Mouse (Mus musculus) midbrain, embryonic 14.5 days (tissue): Measurements from ENCODE around the gene Pafah2. TPM values are rescaled to one million over a fixed set of nuclear protein-coding genes. Genes with fewer than 3 reads are reported as not detected.

Experiments
- ATAC-seq: fragments of 200-750 bp; cut with Nextera tagmentation; 2 replicates; pipeline ENCODE4 v1.8.0; 2017; ENCODE audit warnings: moderate number of reproducible peaks, moderate library complexity; ENCODE audit not compliant: low FRiP score, low TSS enrichment
- DNase-seq: peaks from one replicate; pipeline ENCODE4 v3.0.0-alpha.2; 2015
- H3K27ac ChIP-seq: fragments of 300-500 bp; sonication (generic); replicated peaks from 2 replicates; pipeline ENCODE4 v1.5.1; 2014; ENCODE audit warnings: mild to moderate bottlenecking, low read depth, low read length, moderate library complexity
- H3K27me3 ChIP-seq: fragments of 300-500 bp; sonication (generic); 2 replicates; pipeline ENCODE4 v1.6.1; 2014; ENCODE audit warnings: low read length, control low read depth, mixed read lengths; ENCODE audit not compliant: control insufficient read depth, insufficient read depth
- H3K36me3 ChIP-seq: fragments of 300-500 bp; sonication (generic); 2 replicates; pipeline ENCODE4 v1.6.1; 2014; ENCODE audit warnings: low read length, control low read depth; ENCODE audit not compliant: control insufficient read depth, insufficient read depth
- H3K4me1 ChIP-seq: fragments of 300-500 bp; sonication (generic); 2 replicates; pipeline ENCODE4 v1.6.1; 2014; ENCODE audit warnings: mild to moderate bottlenecking, antibody characterized with exemption, low read length, control low read depth; ENCODE audit not compliant: control insufficient read depth, insufficient read depth
- H3K4me2 ChIP-seq: fragments of 300-500 bp; sonication (generic); 2 replicates; pipeline ENCODE4 v1.6.1; 2014; ENCODE audit warnings: mild to moderate bottlenecking, low read length, moderate library complexity
- H3K4me3 ChIP-seq: fragments of 300-500 bp; sonication (generic); replicated peaks from 2 replicates; pipeline ENCODE4 v1.5.1; 2014; ENCODE audit warnings: low read depth, low read length
- H3K9ac ChIP-seq: fragments of 300-500 bp; sonication (generic); replicated peaks from 2 replicates; pipeline ENCODE4 v1.6.1; 2014; ENCODE audit warnings: mild to moderate bottlenecking, low read length, moderate library complexity
- H3K9me3 ChIP-seq: fragments of 300-500 bp; sonication (generic); 2 replicates; pipeline ENCODE4 v1.6.1; 2016; ENCODE audit warnings: low read length, control low read depth, mixed read lengths; ENCODE audit not compliant: control insufficient read depth
- WGBS: fragments of 180-500 bp; shearing (Covaris S2); extraction: QIAGEN DNeasy Blood & Tissue Kit; methylation state at CpG from one replicate; pipeline ENCODE4 v1.1.7; 2014; 5-methylcytosine and 5-hydroxymethylcytosine counted together
- polyA plus RNA-seq: library from polyadenylated mRNA; unstranded; fragments of >200 nt; fragmentation: Nextera tagmentation; extraction: Ambion mirVana; gene quantifications from 2 replicates; pipeline ENCODE4 v1.2.1, GENCODE M21; 2014

The Pafah2 gene
- polyA plus RNA-seq, 1 experiment from 2014 or later: 6.9 TPM

- peaks cover 31% of the 10 kb centered on the region for H3K4me1 ChIP-seq
Observed at GRCm38 (mm10) chr4:134401181-134401661, 5.1 kb downstream of the Pafah2 start.

GRCm38 (mm10) chr4:134401856-134402570 is 5.9 kb downstream of the Pafah2 start:
- no peak for ATAC-seq
- WGBS: 68% methylated on average over 16 of the region's 16 CpGs
- H3K27ac ChIP-seq: peak overlapping the region; percentile 80
- H3K27me3 ChIP-seq: no peaks in the 10 kb centered on the region
- peak overlapping the region; percentile 64 for H3K4me2 ChIP-seq
- H3K36me3 ChIP-seq: no peaks in the 10 kb centered on the region
- no peaks in the 10 kb centered on the region for H3K9me3 ChIP-seq
- H3K4me3 ChIP-seq: peak overlapping the region; percentile 35; the same call in 1 of the 2 replicates
- H3K4me1 ChIP-seq: peaks cover 30% of the 10 kb centered on the region
- DNase-seq: no peak
- no peak overlapping the region; the same call in 1 of the 2 replicates for H3K9ac ChIP-seq

More at GRCm38 (mm10) chr4:134401181-134401661, 5.1 kb downstream of the Pafah2 start:
- Histone ChIP-seq H3K27ac (peak overlapping the region; percentile 80), H3K9me3 (no peaks in the 10 kb centered on the region), H3K36me3 (no peaks in the 10 kb centered on the region), H3K4me2 (peak overlapping the region; percentile 64), H3K4me3 (peak overlapping the region; percentile 35), H3K9ac (peak overlapping the region; percentile 46; the same call in 1 of the 2 replicates), H3K27me3 (no peaks in the 10 kb centered on the region)
- ATAC-seq (peak; percentile 73), DNase-seq (peak; percentile 80)
- 4% methylated on average over 19 of the region's 19 CpGs for WGBS

DNA sequence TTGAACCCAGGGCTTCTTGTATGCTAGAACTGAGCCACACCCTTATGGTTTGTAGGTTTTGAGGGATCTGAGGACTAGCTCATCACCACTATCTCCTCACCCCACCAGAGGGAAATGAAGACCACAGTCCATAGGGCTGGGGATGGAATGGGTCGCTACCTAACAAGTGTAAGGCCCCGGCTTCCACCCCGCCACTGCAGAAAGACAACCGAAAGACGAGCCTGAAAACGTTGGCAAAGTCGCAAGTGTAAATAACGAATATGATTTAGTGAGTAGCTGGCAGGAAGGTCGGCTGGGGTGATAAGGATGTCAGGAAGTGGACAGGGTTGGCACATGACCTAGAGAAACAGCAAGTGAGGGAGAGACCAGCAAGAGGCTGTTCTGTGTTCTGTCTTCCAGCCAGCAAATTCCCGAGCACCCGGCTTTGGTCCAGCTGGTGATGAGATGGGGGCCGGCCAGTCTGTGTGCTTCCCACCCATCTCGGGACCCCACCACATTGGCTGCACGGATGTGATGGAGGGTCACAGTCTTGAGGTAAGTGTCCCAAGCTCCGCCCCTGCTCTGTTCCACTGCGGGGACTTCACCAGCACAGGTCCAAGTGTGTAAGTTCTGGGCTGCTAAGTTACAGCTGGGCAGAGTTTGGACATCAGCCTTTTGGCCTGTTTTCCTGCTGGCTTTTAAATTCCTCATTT is 6.6 kb downstream of the Pafah2 start:
- Histone ChIP-seq H3K36me3 (no peaks in the 10 kb centered on the region), H3K9ac (no peak overlapping the region), H3K27me3 (no peaks in the 10 kb centered on the region), H3K4me1 (peaks cover 27% of the 10 kb centered on the region), H3K4me2 (no peak overlapping the region), H3K27ac (no peak overlapping the region), H3K9me3 (no peaks in the 10 kb centered on the region), H3K4me3 (no peak overlapping the region)
- ATAC-seq (no peak), DNase-seq (no peak)
- WGBS: 84% methylated on average over 16 of the region's 16 CpGs

- H3K36me3 ChIP-seq: no peaks in the 10 kb centered on the region
- H3K9ac ChIP-seq: no peak overlapping the region; the same call in 1 of the 2 replicates
- ATAC-seq (no peak), DNase-seq (peak; percentile 26)
- no peaks in the 10 kb centered on the region for H3K9me3 ChIP-seq
- WGBS: 38% methylated on average over 7 of the region's 7 CpGs
- H3K4me3 ChIP-seq: no peak overlapping the region
- no peak overlapping the region for H3K27ac ChIP-seq
- H3K4me1 ChIP-seq: peaks cover 27% of the 10 kb centered on the region
- no peaks in the 10 kb centered on the region for H3K27me3 ChIP-seq
- H3K4me2 ChIP-seq: no peak overlapping the region
Observed at GRCm38 (mm10) chr4:134403721-134404120, 7.6 kb downstream of the Pafah2 start.

GRCm38 (mm10) chr4:134409286-134409685 is 13.2 kb downstream of the Pafah2 start:
- no peaks in the 10 kb centered on the region for H3K36me3 ChIP-seq
- no peak overlapping the region for H3K4me2 ChIP-seq
- H3K27ac ChIP-seq: no peak overlapping the region
- DNase-seq (no peak), ATAC-seq (no peak)
- no peak overlapping the region for H3K4me3 ChIP-seq
- no peaks in the 10 kb centered on the region for H3K27me3 ChIP-seq
- no peaks in the 10 kb centered on the region for H3K9me3 ChIP-seq
- 71% methylated on average over 5 of the region's 5 CpGs for WGBS
- H3K9ac ChIP-seq: no peak overlapping the region
- peaks cover under 1% of the 10 kb centered on the region; the same call in 1 of the 2 replicates for H3K4me1 ChIP-seq

DNA sequence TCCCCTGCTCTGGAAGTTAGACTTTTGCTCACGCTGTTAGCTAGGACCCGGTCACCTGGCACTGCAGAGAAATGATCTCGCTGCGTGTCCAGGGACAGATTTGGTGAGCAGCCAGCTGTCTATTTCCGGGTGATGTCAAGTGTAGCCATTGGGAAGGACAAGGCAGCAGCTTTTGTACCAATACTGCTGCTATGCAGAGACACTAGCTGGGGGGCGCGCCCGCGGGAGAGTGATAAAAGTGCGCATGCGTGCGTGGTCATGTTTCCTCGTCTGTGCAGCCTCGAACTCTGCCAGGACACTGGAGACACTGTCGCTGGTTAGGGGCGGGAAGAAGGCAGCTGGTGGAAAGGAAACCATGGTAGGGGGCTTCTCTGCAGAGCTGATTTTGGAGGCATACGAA is 20.1 kb downstream of the Pafah2 start:
- Histone ChIP-seq H3K27me3 (no peaks in the 10 kb centered on the region), H3K27ac (peak overlapping the region; percentile 52), H3K4me2 (no peak overlapping the region), H3K4me3 (no peak overlapping the region), H3K4me1 (0 out of 2 replicates have a peak, but pooled peaks cover 3% of the 10 kb centered on the region), H3K36me3 (no peaks in the 10 kb centered on the region), H3K9me3 (no peaks in the 10 kb centered on the region), H3K9ac (no peak overlapping the region)
- peak; percentile 33 for DNase-seq
- 73% methylated on average over 17 of the region's 17 CpGs for WGBS
- ATAC-seq: no peak

DNA sequence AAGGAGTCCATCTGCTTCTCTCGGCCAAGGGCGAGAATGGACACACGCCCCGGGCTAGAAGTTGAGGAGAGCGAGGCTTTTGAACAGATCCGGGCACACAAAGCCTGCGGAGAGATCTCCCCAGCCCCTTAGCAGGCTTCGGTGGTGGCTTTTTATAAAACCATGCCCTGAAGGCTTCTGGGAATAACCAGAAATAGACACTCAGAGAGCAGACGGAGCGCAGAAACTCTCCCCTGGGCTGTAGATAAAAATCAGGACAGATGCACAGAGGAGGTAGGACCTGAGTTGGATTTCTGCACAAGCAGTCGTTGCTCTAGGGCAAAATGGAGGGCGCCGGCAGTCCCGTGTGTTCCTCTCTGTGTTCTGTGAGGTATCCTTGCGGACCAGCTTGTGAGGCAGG is 20.5 kb downstream of the Pafah2 start:
- 0 out of 2 replicates have a peak, but pooled peaks cover 3% of the 10 kb centered on the region for H3K4me1 ChIP-seq
- no peaks in the 10 kb centered on the region for H3K36me3 ChIP-seq
- H3K4me3 ChIP-seq: no peak overlapping the region
- peak overlapping the region; percentile 52 for H3K27ac ChIP-seq
- peak overlapping the region; percentile 23; the same call in 1 of the 2 replicates for H3K9ac ChIP-seq
- DNase-seq (peak; percentile 43), ATAC-seq (no peak)
- 52% methylated on average over 15 of the region's 15 CpGs for WGBS
- 0 out of 2 replicates have a peak overlapping the region, but pooled peaks have one; percentile 4 for H3K4me2 ChIP-seq
- H3K9me3 ChIP-seq: no peaks in the 10 kb centered on the region
- no peaks in the 10 kb centered on the region for H3K27me3 ChIP-seq

DNA sequence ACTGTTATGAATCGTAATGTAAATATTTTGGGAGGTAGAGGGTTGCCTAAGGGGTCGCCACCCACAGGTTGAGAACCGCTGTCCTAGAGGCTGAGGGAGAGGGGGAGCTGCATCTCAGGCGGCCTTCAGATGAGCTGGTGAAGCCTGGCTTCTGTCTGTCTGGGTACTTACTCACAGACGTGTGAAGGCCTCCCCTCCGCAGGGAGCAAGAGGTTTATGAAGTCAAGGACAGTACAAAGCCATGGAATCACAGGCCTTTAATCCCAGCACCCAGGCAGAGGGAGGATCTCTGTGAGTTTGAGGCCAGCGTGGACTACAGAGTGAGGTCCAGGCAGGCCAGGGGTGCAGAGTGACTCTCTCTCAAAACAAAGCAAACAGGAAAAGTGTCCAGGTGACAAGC is 21.0 kb downstream of the Pafah2 start:
- Histone ChIP-seq H3K9me3 (no peaks in the 10 kb centered on the region), H3K4me2 (no peak overlapping the region), H3K27ac (0 out of 2 replicates have a peak overlapping the region, but pooled peaks have one; percentile 52), H3K4me3 (no peak overlapping the region), H3K4me1 (0 out of 2 replicates have a peak, but pooled peaks cover 3% of the 10 kb centered on the region), H3K36me3 (no peaks in the 10 kb centered on the region), H3K27me3 (no peaks in the 10 kb centered on the region), H3K9ac (no peak overlapping the region)
- no peak for DNase-seq
- no peak for ATAC-seq
- 70% methylated on average over 7 of the region's 7 CpGs for WGBS
